Mouse (Mus musculus) liver (tissue): Measurements from ENCODE around the gene Ifi35.
A peak's percentile ranks its signal among the peaks of the same experiment; 100 is the strongest.
"Not testable (repeated sequence)": the region's sequence is repeated elsewhere in the genome, so short reads cannot be mapped to it uniquely, and the experiment has no call there.

Source experiments
- DNase-seq: peaks from one replicate; pipeline ENCODE4 v3.0.0-alpha.2; 2020; ENCODE audit warnings: mixed read lengths

Ifi35 gene

GRCm38 (mm10) chr11:101448899-101449298, 692 bp downstream of the Ifi35 start:
- DNase-seq = peak; percentile 48

DNA sequence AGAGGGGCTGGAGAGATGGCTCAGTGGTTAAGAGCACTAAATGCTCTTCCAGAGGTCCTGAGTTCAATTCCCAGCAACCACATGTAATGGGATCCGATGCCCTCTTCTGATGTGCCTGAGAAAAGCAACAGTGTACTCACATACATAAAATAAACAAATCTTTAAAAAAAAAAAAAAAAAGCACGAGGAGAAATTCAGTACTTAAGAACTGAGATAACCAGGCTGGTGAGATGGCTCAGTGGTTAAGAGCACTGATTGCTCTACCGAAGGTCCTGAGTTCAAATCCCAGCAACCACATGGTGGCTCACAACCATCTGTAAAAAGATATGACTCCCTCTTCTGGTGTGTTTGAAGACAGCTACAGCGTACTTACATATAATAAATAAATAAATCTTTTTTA, 1.4 kb downstream of the Ifi35 start:
- DNase-seq = not testable (repeated sequence)

- DNase-seq = no peak
Measured at GRCm38 (mm10) chr11:101450394-101450793, 2.2 kb downstream of the Ifi35 start.

DNA sequence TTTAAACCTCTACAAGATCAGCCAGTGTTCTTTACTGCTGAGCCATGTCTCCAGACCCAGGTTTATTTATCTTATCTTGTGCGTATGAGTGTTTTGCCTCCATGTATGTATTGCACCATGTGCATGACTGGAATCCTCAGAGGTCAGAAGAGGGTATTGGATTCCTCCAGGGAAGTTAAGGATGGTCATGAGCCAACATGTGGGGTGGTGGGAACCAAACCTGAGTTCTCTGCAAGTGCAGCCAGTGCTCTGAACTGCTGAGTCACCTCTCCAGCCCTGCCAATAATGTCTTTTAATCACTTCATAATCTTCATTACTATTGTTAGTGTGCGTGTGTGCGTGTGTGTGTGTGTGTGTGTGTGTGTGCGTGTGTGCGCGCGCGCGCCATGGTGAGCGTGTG, 3.3 kb downstream of the Ifi35 start:
- DNase-seq = no peak

DNA sequence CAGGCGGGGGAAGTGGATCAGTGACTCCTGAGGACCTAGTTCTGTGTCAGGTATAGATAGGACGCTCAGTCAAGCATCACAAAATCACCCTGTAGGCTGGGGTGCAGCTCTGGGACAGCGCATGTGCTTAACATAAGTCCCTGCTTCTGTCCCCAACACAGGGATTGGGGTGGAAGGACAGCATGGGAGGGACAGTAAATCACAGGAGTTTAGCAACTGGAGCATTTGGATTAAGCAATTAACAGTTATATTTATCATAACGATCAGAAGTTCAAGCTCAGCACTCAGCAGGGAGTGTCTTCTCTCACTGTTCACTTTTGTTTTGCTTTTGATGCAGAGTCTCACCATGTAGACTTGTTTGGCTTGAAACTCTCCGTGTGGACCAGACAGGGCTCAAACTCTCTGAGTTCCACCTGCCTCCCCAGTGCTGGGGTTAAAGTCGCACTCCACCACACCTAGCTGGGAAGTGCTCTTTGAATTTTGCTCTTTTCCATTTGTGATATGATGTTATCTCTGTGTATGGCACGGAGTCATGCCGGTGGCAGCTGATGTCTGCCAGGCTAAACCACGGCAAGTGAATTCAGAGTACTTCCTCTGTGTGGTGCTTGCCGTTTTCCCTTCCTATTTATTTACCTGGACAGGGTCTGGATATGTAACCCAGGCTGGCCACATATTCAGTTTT, 4.0 kb downstream of the Ifi35 start:
- DNase-seq = no peak

DNA sequence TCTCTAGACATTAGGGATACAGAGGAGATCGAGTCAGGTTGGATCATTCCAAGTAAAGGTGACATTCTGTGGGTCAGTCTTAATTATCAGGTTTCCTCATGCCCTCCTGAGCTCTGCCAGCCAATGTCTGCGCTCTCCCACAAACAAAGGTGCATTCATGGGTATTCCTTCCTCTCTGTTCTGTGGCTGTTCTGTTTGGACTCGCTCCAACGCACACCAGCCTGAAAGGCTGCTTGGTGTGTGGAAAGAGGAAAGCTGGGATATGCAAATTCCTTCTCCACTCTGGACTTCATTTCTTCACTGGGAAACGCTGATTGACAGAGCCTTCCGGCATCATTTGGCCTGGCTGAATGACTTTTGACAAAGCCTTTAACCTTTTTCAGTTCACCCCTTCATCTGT, 6.5 kb downstream of the Ifi35 start:
- DNase-seq = no peak

DNA sequence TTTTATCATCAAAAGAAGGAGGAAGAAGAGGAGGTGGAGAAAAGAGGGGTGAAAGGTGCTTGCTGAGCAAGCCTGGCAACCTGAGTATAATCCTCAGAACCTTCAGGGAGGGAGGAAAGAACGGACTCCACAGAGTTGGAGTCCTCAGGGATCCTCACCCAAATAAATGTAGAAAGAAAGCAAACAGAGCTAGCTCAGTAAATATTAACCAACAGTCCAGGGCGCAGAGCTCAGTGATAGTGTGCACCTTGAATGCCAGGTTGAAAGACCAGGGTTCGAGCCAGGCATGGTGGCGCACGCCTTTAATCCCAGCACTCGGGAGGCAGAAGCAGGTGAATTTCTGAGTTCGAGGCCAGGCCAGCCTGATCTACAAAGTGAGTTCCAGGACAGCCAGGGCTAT, 7.4 kb downstream of the Ifi35 start:
- DNase-seq = no peak

GRCm38 (mm10) chr11:101457631-101458030, 9.4 kb downstream of the Ifi35 start:
- no peak for DNase-seq

- DNase-seq = no peak
Measured at GRCm38 (mm10) chr11:101458217-101458616, 10.0 kb downstream of the Ifi35 start.

GRCm38 (mm10) chr11:101459716-101460115, 11.5 kb downstream of the Ifi35 start:
- DNase-seq = no peak

DNA sequence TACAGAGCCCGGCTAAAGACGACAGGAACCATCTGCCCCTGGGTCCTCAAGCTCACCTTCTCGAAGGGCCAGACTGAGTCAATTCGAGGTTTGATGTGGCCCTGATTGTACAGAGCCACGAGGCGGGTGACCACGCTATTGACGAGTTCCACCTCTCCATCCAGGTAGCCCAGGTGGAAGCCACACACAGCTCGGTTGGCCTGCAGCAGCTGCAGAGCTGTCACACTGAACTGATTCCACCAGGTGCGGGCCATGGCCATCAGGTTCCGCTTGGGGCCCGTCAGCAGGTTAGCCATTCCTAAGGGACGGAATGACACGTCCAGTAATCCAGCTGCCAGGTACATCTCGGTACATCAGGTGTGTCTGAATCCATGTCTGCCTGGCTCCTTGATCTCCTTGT, 12.1 kb downstream of the Ifi35 start:
- no peak for DNase-seq

DNA sequence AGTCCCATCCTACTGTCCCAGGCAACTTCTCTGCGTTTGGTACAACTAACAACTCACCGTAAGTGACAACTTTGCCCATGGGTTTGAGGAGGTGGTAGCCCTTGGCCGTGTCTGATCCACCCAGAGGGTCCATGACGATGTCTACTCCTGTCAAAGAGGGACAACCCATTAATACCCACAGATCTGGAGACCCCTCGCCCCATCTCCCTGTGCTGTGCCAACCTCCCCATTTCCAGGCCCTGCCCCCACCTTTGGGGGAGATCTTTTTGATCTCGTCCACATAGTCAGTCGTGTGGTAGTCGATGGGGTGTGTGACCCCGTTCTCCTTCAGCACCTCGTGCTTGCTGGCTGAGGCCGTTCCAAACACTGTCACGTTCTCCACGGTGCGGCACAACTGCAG, 13.9 kb downstream of the Ifi35 start:
- no peak for DNase-seq

GRCm38 (mm10) chr11:101462583-101463440, 14.6 kb downstream of the Ifi35 start:
- DNase-seq = no peak

DNA sequence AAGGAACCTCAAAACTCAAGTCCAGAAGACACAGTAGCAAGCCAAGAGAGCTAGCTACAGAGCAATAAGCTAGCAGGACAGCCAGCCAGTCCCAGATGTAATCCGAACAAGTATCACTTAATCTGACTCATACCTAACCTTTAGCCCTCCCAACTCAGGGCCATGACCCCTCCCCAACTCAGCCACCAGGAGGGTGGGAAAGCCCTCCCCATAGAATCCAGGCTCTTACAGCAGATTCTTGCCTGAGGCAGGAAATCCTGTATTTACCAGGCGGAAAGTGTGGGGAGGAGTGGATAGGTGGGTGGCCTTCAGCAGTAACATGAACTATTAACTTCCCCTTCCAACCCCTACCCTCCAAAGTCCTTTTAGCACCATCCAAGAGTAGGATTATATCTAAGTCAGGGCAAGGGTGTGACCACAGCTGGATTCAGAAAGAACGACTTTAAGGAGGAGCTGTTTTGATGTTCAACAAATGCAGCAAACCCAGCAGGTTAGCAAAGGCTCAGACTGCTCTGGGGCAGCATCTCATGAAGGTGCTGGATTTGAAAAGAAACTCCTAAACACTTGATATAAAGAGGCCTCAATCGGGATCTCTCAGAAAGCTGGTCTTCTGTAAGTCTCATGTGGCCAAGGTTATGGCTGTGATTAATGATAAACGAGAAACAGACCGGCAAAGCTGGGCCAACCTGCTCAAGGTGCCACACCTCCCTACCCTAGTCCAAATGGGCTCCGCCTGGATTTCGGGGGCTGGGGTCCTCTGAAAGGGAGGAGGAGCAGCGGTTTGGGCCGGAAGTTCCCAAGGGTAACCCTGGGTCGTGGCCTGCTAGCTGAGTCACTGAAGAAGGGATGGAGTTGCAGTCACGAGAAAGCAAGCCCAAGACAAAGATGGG, 16.2 kb downstream of the Ifi35 start, which contains the start of gene Rnd2:
TSS of gene Rnd2 (plus strand) at position 789 of the 890 bp plus-strand sequence.
- no peak for DNase-seq

- peak; percentile 45 for DNase-seq
Measured at GRCm38 (mm10) chr11:101465101-101465868, 17.1 kb downstream of the Ifi35 start.

DNA sequence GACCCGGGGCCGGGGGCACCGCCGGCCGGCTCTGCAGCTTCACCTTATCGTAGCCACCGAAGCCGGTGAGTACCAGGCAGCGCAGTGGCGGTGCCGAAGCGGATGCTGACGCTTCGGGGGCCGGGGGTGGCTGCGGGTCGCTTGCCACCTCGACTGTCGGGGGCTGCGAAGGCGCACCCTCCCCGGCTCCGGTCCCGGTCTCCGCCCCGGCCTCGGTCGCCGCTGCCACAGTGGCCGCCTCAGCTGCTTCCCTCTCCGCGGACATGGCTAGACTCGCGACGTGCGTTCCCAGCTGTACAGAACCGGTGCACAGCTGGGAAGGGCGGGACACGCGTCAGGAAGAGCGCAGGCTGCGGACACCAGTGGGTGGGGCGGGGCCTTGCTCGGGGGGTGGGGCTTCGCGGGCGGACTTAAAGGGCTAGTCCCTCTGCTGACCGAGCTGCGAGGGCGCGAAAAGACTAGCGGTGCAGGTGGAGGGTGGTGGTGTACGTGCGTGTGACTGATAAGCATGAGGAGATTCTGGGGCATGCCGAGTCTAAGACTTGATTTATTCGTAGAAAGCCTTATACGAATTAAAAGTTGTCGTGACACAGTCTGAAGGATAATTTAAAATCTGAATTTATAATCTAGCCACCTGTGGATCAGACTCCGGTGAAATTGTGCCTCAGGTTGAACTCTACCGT, 17.8 kb downstream of the Ifi35 start, which contains the start of gene Vat1:
TSS of gene Vat1 (minus strand) at position 362 of the 683 bp plus-strand sequence.
- DNase-seq = peak; percentile 91

DNA sequence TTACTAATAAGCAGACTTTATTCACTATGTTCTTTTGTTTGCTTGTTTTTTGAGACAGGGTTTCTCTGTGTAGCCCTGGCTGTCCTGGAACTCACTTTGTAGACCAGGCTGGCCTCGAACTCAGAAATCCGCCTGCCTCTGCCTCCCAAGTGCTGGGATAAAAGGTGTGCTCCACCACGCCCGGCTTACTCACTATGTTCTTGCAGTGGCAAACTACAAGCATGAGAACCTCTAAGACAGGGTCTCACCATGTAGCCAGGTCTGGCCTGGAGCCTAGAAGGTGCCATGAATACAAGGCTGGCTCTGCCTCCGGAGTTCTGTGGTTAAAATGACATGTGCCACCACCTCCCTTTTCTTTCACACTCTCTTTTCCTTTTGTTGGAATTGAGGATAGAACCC, 18.3 kb downstream of the Ifi35 start:
- not testable (repeated sequence) for DNase-seq

- peak; percentile 83 for DNase-seq
Measured at GRCm38 (mm10) chr11:101467477-101468262, 19.5 kb downstream of the Ifi35 start.

GRCm38 (mm10) chr11:101468263-101468688, 20.1 kb downstream of the Ifi35 start:
- DNase-seq = no peak

- DNase-seq = no peak
Measured at GRCm38 (mm10) chr11:101468731-101469130, 20.5 kb downstream of the Ifi35 start.

GRCm38 (mm10) chr11:101469155-101469554, 20.9 kb downstream of the Ifi35 start:
- no peak for DNase-seq
